Mouse (Mus musculus): Measurements from ENCODE around the gene Sox12.

DNA sequence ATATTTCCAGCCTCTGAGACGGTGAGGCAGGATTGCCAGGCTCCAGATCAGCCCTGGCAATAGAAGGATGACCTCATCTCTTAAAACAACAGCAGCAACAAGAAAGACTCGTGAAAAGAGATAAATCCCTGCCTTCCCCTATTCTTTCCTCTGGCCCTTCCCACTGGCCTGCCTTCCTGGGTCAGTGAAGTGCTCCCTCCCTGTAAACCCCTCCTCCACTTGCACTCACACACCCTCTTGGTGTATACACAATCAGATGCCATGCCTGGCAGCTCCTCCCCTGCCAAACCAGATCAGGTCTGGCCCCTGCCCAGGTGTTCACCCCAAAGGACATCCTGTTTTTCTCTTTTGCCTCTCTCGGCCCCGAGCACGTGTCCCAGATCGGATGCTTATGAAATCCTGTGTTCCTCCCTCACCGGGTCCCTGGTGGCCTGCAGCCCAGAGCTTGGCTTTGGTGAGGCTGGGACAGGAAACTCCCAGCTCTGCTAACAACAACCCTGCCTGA is 37.5 kb downstream of the Sox12 start:
- TF ChIP-seq CTCF (IDR thresholded peaks at IDR 0.05; ENCODE audit: extremely low read depth, insufficient read depth, low read length) (no peak), POLR2A (IDR thresholded peaks at IDR 0.05; ENCODE audit: extremely low read depth, insufficient read depth, low read length) (no peak)

Data from cortical plate, adult 2 months (tissue).